Mouse (Mus musculus): Measurements from ENCODE around the gene Tmem33. TPM values are rescaled to one million over a fixed set of nuclear protein-coding genes. Genes with fewer than 3 reads are reported as not detected.
A peak's percentile ranks its signal among the peaks of the same experiment; 100 is the strongest.

Gene Tmem33
- total and polyA plus RNA-seq, 2 experiments: 35.8 to 169 TPM

GRCm38 (mm10) chr5:67295029-67295428 is 34.7 kb downstream of the Tmem33 start:
- H3K4me3 ChIP-seq (ENCODE audit: insufficient read depth, low read depth, low read length): no peak overlapping the region
- TF ChIP-seq CTCF (IDR thresholded peaks at IDR 0.05; ENCODE audit: low read depth, low read length): no peak
- no peak for TF ChIP-seq POLR2A (IDR thresholded peaks at IDR 0.05; ENCODE audit: extremely low read depth, insufficient read depth, low read length)
- H3K27ac ChIP-seq (replicated peaks; ENCODE audit: insufficient read depth, low read depth, low read length): no peak overlapping the region
- no peaks in the 10 kb centered on the region for H3K79me2 ChIP-seq (ENCODE audit: control insufficient read depth, insufficient read depth, low read length)
- no peak for DNase-seq (ENCODE audit: extremely low read depth, low read depth, low spot score)
- H3K4me1 ChIP-seq (ENCODE audit: control insufficient read depth, insufficient read depth, low read length): peaks cover 15% of the 10 kb centered on the region
- H3K27me3 ChIP-seq (ENCODE audit: control insufficient read depth, insufficient read depth, low read length): no peaks in the 10 kb centered on the region
- H3K36me3 ChIP-seq (ENCODE audit: control insufficient read depth, insufficient read depth, low read length): peaks cover 20% of the 10 kb centered on the region
- no peak overlapping the region for H3K9ac ChIP-seq (ENCODE audit: low read depth, low read length)
- 78% methylated on average over 3 of the region's 3 CpGs for WGBS

DNA sequence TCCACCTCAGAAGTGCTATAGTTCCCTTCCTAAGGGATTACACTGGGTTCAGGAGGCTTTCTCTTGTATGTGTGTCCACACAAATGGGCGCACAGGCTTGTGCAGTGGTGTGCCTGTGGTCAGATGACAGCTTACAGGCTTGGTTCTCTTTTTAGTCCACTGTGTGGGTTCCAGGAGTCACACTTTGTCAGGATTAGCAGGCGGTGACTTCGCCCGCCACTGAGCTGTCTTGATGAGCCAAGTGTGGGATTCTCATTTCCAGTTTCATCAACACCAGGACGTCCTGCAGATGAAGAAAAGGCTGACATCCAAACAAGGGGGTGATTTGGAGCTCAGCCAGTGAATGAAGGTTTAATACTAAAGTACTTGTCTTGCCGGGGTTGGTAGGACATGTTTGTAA is 35.3 kb downstream of the Tmem33 start:
- no peak for DNase-seq (ENCODE audit: extremely low read depth, low read depth, low spot score)

GRCm38 (mm10) chr5:67296171-67296570 is 35.8 kb downstream of the Tmem33 start:
- TF ChIP-seq CTCF (IDR thresholded peaks at IDR 0.05; ENCODE audit: low read depth, low read length) (no peak), POLR2A (IDR thresholded peaks at IDR 0.05; ENCODE audit: extremely low read depth, insufficient read depth, low read length) (no peak)
- Histone ChIP-seq H3K79me2 (ENCODE audit: control insufficient read depth, insufficient read depth, low read length) (no peaks in the 10 kb centered on the region), H3K4me1 (ENCODE audit: control insufficient read depth, insufficient read depth, low read length) (peaks cover 23% of the 10 kb centered on the region), H3K4me3 (ENCODE audit: insufficient read depth, low read depth, low read length) (no peak overlapping the region), H3K27me3 (ENCODE audit: control insufficient read depth, insufficient read depth, low read length) (no peaks in the 10 kb centered on the region), H3K9ac (ENCODE audit: low read depth, low read length) (no peak overlapping the region), H3K36me3 (ENCODE audit: control insufficient read depth, insufficient read depth, low read length) (peaks cover 14% of the 10 kb centered on the region), H3K27ac (replicated peaks; ENCODE audit: insufficient read depth, low read depth, low read length) (peak overlapping the region; percentile 6; the same call in 1 of the 2 replicates)
- 80% methylated on average over 1 of the region's 1 CpGs for WGBS
- DNase-seq (ENCODE audit: extremely low read depth, low read depth, low spot score): no peak

More for the DNA sequence above, 35.3 kb downstream of the Tmem33 start:
- Histone ChIP-seq H3K4me3 (ENCODE audit: insufficient read depth, low read depth, low read length) (no peak overlapping the region), H3K36me3 (ENCODE audit: control insufficient read depth, insufficient read depth, low read length) (peaks cover 18% of the 10 kb centered on the region), H3K9ac (ENCODE audit: low read depth, low read length) (no peak overlapping the region), H3K4me1 (ENCODE audit: control insufficient read depth, insufficient read depth, low read length) (peaks cover 22% of the 10 kb centered on the region), H3K27me3 (ENCODE audit: control insufficient read depth, insufficient read depth, low read length) (no peaks in the 10 kb centered on the region), H3K27ac (replicated peaks; ENCODE audit: insufficient read depth, low read depth, low read length) (no peak overlapping the region), H3K79me2 (ENCODE audit: control insufficient read depth, insufficient read depth, low read length) (no peaks in the 10 kb centered on the region)
- 80% methylated on average over 6 of the region's 6 CpGs for WGBS
- TF ChIP-seq CTCF (IDR thresholded peaks at IDR 0.05; ENCODE audit: low read depth, low read length) (no peak), POLR2A (IDR thresholded peaks at IDR 0.05; ENCODE audit: extremely low read depth, insufficient read depth, low read length) (no peak)

GRCm38 (mm10) chr5:67297026-67297813 is 36.9 kb downstream of the Tmem33 start:
- peak overlapping the region; percentile 54 for H3K27ac ChIP-seq (replicated peaks; ENCODE audit: insufficient read depth, low read depth, low read length)
- H3K4me3 ChIP-seq (ENCODE audit: insufficient read depth, low read depth, low read length): no peak overlapping the region
- H3K36me3 ChIP-seq (ENCODE audit: control insufficient read depth, insufficient read depth, low read length): peaks cover 11% of the 10 kb centered on the region
- peak; percentile 86 for DNase-seq (ENCODE audit: extremely low read depth, low read depth, low spot score)
- H3K9ac ChIP-seq (ENCODE audit: low read depth, low read length): no peak overlapping the region
- 47% methylated on average over 5 of the region's 5 CpGs for WGBS
- H3K27me3 ChIP-seq (ENCODE audit: control insufficient read depth, insufficient read depth, low read length): no peaks in the 10 kb centered on the region
- no peaks in the 10 kb centered on the region for H3K79me2 ChIP-seq (ENCODE audit: control insufficient read depth, insufficient read depth, low read length)
- TF ChIP-seq POLR2A (IDR thresholded peaks at IDR 0.05; ENCODE audit: extremely low read depth, insufficient read depth, low read length): no peak
- TF ChIP-seq CTCF (IDR thresholded peaks at IDR 0.05; ENCODE audit: low read depth, low read length): no peak
- H3K4me1 ChIP-seq (ENCODE audit: control insufficient read depth, insufficient read depth, low read length): peaks cover 25% of the 10 kb centered on the region

DNA sequence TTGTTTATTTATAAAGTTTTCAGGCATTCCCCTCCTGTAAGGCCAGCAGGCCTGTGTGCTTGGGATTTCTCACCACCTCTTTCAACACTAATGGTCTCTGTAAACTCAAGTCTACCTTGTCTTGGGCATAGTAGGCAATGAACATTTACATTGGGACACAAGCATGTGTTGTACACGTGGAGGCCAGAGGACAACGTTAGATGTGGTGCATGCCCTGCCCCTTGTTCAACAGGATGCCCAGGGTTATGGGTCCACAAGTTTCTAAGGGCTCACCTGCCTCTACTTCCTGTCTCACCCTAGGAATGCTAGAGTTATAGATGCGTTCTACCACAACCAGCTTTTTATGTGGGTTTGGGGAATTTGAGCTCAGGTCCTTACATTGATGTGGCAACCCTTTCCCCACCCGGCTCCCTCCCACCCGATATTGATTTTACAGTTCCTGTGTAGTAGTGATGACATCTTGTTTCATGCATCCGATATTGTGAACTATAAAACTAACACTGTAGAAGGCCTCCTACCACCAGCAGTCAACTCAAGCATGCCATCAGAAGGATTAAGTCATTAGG is 39.6 kb downstream of the Tmem33 start:
- peak overlapping the region; percentile 96; the same call in 1 of the 2 replicates for H3K27ac ChIP-seq (replicated peaks; ENCODE audit: insufficient read depth, low read depth, low read length)
- WGBS: 40% methylated on average over 6 of the region's 6 CpGs
- DNase-seq (ENCODE audit: extremely low read depth, low read depth, low spot score): peak; percentile 81

More for the DNA sequence above, 39.6 kb downstream of the Tmem33 start:
- Histone ChIP-seq H3K79me2 (ENCODE audit: control insufficient read depth, insufficient read depth, low read length) (no peaks in the 10 kb centered on the region), H3K4me3 (ENCODE audit: insufficient read depth, low read depth, low read length) (no peak overlapping the region), H3K36me3 (ENCODE audit: control insufficient read depth, insufficient read depth, low read length) (no peaks in the 10 kb centered on the region), H3K4me1 (ENCODE audit: control insufficient read depth, insufficient read depth, low read length) (peaks cover 25% of the 10 kb centered on the region), H3K9ac (ENCODE audit: low read depth, low read length) (no peak overlapping the region), H3K27me3 (ENCODE audit: control insufficient read depth, insufficient read depth, low read length) (no peaks in the 10 kb centered on the region)
- no peak for TF ChIP-seq CTCF (IDR thresholded peaks at IDR 0.05; ENCODE audit: low read depth, low read length)
- TF ChIP-seq POLR2A (IDR thresholded peaks at IDR 0.05; ENCODE audit: extremely low read depth, insufficient read depth, low read length): no peak
